Mouse (Mus musculus) left cerebral cortex, postnatal 10 days (tissue): Measurements from ENCODE around the gene Ddx1. TPM values are rescaled to one million over a fixed set of nuclear protein-coding genes. Genes with fewer than 3 reads are reported as not detected.
"Not testable (repeated sequence)": the region's sequence is repeated elsewhere in the genome, so short reads cannot be mapped to it uniquely, and the experiment has no call there.

Source experiments
- DNase-seq, 2 experiments: peaks; one replicate each; pipeline ENCODE4 v3.0.0; 2021 to 2022; ENCODE audit warnings: low spot score in 2 of 2, mixed read lengths in 1 of 2; ENCODE audit errors: extremely low spot score in 1 of 2
- intact Hi-C: fragments of 180-260 bp; cut with DNase I; formaldehyde crosslinking; loops from one replicate; pipeline ENCODE4 v1.15.1; 2025
- total RNA-seq, 2 experiments: library from RNA; stranded (reverse); gene quantifications; 2 replicates each; pipeline ENCODE4 v1.2.3; 2021

Gene Ddx1
- total RNA-seq, 2 experiments from 2014 or later, result 136 to 148 TPM

GRCm38 (mm10) chr12:13208983-13209451 lies 40.0 kb downstream of the Ddx1 start:
- intact Hi-C loops, result loop anchor here (5.0 kb wide), 1 partner anchor 67 kb away; no protein-coding TSS in a partner anchor
- DNase-seq, result no peak

- no peak for DNase-seq
- intact Hi-C loops, result loop anchor here (5.0 kb wide), 1 partner anchor 66 kb away; no protein-coding TSS in a partner anchor
Measured at GRCm38 (mm10) chr12:13208517-13208916, 40.5 kb downstream of the Ddx1 start.

- DNase-seq, result no peak
- intact Hi-C loops, result loop anchor here (5.0 kb wide), 1 partner anchor 65 kb away; no protein-coding TSS in a partner anchor
Measured at GRCm38 (mm10) chr12:13207099-13207498, 41.9 kb downstream of the Ddx1 start.

DNA sequence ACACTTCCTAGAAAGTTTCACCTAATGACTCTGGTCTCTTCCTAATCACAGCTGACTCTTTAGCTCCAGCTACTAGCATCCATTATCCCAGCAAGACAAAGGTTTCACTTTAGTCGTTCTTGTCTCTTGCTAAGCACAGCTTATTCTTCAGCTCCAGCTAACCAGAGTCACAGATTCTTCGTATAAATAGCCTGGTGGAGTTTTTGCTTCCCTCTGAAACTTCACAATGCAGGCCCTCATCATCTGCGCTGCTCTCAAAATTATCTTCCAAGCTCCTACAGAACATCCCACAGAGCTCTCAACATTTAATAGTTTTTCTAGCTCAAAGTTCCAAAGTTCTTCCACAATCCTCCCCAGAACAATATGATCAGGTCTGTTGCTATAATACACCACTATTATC lies 43.3 kb downstream of the Ddx1 start:
- intact Hi-C loops, result loop anchor here (5.0 kb wide), 1 partner anchor 63 kb away; no protein-coding TSS in a partner anchor
- DNase-seq, result no peak

- intact Hi-C loops, result no loop called here
- no peak for DNase-seq
Measured at GRCm38 (mm10) chr12:13202322-13202721, 46.7 kb downstream of the Ddx1 start.

GRCm38 (mm10) chr12:13200576-13200975 lies 48.4 kb downstream of the Ddx1 start:
- no peak for DNase-seq
- intact Hi-C loops, result no loop called here

DNA sequence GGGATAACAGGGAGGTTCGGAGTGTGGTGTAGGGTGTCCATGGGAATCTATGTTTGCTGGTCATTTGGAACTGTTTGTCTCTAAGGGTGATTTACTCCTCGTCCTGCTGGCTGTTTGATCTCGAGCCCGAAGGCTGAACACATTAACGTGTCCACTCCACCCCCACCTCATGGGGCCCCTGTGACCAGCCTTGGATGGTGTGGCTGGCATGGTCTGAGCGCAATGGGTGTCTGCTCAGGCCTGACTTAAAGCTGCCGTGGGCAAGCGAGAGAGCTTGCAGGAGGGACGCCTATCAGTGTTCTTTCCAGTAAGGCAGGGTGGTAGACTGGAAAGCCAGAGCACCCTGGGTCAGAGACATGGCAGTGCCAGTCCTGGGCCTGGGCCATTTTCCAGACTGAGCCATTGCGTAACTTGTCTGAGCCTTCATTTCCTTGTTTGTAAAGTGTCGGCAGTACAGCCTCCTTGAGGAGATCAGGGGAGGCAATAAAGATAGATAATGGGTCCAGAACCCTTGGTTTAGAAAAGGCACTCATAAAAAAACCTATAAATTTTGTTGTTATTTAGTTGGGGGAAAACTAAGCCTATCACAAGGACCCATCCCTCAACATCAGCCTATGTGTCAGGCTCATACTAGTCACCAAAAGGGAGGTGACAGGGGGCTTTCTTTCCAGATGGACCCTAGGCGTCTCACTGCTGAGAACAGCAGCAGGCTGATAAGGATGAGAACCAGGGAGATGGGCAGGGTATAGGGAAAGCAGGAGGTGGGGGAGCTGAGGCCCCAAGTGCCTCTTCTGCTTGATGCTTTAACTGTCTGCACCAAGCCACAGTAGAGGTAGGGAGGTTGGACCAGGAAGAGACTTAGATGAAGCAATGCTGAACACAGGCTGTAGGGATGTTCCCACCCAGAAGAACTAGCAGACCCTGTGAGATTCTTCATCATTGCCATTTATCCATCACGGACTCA lies 49.4 kb downstream of the Ddx1 start:
- intact Hi-C loops, result no loop called here
- no peak for DNase-seq

- intact Hi-C loops, result no loop called here
Measured at GRCm38 (mm10) chr12:13198157-13198556, 50.9 kb downstream of the Ddx1 start.

DNA sequence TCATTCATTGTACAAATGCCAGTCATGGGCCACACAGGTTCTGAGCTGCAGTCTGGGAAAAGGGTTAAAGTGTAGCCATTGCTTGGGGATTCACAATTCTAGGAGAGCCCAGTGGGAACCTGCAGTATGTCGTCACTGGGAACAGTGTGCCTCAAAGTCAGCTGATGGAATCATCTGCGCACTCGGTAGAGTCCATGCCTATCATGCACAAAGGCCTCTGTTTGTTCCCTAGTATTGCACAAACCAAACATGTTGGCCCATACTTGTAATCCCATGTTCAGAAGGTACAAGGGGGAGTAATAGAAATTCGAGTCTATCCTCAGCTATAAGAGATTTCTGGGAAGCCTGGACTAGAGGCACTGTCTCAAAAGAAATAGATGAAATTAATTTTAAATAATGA lies 52.9 kb downstream of the Ddx1 start:
- no peak for DNase-seq
- intact Hi-C loops, result no loop called here

More at GRCm38 (mm10) chr12:13198157-13198556, 50.9 kb downstream of the Ddx1 start:
- no peak for DNase-seq

- intact Hi-C loops, result no loop called here
Measured at GRCm38 (mm10) chr12:13195506-13195905, 53.5 kb downstream of the Ddx1 start.

DNA sequence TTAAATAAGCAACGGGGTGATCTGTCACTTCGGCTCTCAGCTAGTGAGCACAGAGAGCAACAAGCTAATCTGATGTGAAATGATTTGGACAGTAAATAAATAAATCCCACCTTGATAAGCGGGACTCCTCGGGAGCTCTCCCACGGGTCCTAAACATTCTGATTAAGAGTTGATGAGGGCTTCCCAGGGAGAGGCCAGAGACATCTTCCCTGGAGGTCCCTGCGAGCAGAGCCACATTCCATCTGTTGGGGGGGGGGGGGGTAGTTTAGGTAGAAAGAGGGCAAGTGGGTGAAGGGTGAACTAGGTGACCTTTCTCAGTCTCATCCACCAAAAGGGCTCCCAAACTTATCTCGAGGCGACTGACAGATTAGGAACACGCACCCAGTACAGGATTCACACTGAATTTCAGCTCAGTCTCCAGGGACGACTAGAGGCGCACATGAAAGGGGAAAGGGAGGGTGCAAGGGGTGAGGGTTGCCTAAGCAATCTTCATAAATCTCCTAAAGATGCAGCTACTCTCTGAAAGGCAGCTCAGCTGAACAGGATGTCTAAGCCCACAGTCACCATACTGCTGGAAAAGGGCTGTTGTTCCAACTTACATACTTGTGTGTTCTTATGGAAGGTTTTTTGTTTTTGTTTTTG lies 60.8 kb downstream of the Ddx1 start:
- intact Hi-C loops, result no loop called here
- no peak for DNase-seq

More at GRCm38 (mm10) chr12:13195506-13195905, 53.5 kb downstream of the Ddx1 start:
- no peak for DNase-seq

DNA sequence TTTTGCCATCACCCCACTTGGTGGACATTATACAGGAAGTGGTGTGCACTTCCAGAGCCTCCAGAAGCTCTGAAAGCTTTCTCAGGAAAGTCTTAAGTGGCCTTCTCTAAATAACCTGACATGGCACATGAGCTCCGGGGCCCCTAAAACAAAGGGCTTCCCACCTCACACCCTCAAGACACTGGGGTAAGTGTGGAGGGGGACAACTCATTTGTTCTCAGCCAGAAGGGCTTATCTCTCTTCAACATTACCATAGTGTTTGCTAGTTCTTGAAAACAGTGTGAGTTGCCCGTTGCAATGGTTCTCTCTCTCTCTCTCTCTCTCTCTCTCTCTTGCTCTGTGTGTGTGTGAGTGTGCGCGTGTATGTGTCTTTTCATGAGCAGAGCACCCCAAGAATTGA lies 62.8 kb downstream of the Ddx1 start:
- DNase-seq, result no peak
- intact Hi-C loops, result no loop called here

DNA sequence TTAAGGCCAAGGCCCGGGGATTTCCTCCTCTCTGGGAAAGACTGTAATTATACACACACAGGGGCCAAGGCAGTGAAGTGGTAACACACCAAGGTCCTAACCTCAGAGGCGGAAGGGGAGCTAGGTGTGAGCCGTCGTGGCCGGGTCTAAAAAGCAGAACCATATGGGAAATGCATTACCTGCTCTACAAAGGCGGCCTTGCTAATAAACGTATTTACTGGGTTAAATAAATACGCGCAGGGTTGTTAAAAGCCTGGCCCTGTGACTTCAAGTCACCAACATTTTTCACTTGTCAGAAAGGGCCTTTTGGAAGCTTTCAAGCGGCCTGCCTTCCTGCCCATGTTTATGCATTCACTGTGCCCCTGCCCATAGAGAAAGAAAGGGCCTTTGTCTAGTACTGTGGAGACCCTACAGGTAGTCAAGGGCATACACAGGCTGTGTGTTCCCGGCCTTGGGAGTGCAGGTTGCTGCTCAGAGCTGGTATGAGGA lies 64.1 kb downstream of the Ddx1 start:
- intact Hi-C loops, result no loop called here
- no peak for DNase-seq

DNA sequence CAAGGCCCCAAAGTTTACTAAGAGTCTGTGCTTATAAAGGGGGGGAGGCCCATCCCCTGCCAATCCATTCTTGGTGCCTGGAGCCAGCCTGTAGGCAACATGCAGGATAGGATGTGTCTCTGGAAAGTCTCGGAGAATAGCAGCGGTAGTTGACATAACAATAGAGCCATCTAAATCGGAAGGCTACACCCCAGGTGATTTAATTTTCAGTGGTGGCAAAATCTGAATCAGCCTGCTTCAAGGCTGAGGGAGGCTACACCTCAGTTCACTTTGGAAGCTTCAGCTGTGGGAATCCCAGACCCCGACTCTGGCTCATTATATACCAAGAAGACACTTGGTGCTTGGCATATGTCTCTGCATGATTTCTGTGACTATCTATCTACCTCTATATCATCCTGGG lies 64.9 kb downstream of the Ddx1 start:
- intact Hi-C loops, result not testable (repeated sequence)

GRCm38 (mm10) chr12:13182220-13182619 lies 66.8 kb downstream of the Ddx1 start:
- intact Hi-C loops, result no loop called here

More for the DNA sequence above, 64.9 kb downstream of the Ddx1 start:
- DNase-seq, result not testable (repeated sequence)

DNA sequence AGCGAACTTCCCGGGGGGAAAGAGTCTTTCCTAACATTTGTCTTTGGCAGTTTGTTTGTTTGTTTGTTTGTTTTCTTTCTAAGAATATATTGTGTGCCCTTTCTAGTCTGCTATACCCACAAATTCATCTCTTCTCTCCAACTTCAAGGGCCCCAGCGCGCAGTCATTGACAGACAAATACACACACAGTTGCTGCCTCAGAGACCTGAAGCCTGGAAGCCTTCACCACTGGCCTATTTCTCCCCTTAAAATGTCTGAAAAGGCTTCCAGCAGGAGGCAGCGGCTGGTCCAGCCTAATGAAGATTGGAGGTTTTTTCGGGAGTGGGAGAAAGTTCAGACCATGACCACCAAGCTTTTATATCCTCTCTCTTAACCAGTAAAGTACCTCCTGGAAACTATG lies 67.3 kb downstream of the Ddx1 start:
- DNase-seq, result no peak
- intact Hi-C loops, result no loop called here

More at GRCm38 (mm10) chr12:13182220-13182619, 66.8 kb downstream of the Ddx1 start:
- DNase-seq, result no peak

DNA sequence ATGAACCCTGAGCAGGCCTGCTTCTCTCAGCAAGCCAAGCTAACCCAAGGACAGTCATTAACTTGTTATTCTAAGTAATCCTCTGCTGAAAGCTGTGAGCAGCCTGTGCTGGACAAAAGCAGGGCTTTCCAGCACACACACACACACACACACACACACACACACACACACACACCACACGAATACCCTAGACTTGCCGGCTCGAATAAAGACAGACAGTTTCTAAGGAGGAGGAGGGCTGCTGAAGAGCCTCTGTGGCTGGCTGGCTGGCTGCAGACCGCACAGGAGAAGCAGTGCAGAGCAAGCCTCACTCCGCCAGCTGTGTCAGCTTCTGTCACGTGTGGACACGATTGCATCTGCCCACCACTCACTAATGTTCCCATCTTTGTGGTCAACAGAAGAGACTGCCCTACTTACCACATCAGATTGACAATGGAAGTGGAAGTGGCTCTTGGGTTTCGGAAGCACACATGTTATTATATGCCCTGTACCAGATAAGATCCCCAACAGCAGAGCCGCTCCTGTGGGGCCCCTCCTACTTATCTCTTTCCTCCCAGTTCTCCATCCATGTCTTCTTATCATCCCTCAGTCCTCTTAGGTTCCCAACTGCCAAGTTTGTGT lies 68.2 kb downstream of the Ddx1 start:
- peak; percentile 21 to 55 for DNase-seq
- intact Hi-C loops, result no loop called here

- intact Hi-C loops, result no loop called here
- DNase-seq, result no peak
Measured at GRCm38 (mm10) chr12:13180332-13180714, 68.7 kb downstream of the Ddx1 start.

DNA sequence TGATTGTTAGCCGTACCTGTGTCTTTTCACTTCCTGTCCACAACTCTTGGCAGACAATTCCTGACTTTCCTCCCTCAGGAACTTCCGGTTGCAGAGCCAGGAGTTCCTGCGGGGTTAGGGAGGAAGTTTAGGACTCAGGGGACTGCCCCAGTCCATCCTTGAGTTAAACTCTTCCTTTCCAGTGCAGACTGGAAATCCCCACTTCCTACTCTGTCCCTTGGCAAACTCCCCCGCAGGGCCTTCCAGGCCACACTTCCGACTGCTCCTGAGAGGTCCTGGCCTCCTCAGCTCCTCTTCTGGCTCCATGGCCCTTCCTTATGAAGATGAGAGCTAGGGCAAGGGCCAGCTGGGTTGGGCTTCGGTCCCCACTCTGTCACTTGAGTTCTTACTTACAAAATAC lies 71.4 kb downstream of the Ddx1 start:
- intact Hi-C loops, result no loop called here
- DNase-seq, result peak in 1 of 2 experiments; percentile 28
